Mouse (Mus musculus): ENCODE data around the gene Map3k1.

DNA sequence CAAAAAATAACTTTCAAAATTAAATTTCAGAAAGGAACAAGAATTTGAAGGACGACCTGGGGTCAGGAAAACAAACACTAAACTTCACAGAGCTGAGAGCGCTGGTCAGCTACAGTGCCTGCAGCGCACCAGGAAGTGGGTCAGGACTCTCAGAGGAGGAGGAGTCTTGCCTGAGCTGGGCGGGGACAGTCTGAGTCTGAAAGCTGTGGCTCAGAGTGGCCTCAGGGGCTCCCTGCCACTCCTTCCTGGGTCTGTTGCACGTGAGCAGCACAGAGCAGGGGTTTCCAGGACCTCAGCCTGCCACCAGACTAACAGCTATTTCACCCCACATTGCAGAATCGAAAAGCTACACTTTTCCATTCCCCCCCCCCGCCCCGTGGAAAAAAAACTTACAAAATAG is 11.8 kb downstream of the Map3k1 start:
- no peak for TF ChIP-seq CTCF (IDR thresholded peaks at IDR 0.05; ENCODE audit: low read depth)
- no peak for TF ChIP-seq EP300 (optimal IDR thresholded peaks at IDR 0.05)

All from stomach, postnatal 0 days (tissue).